Mouse (Mus musculus) heart, adult 2 months (tissue): ENCODE measurements around the gene Efna5. TPM values are rescaled to one million over a fixed set of nuclear protein-coding genes. Genes with fewer than 3 reads are reported as not detected.
A peak's percentile ranks its signal among the peaks of the same experiment; 100 is the strongest.

Experiments
- DNase-seq, 2 experiments: peaks; one replicate each; pipeline ENCODE4 v3.0.0; 2021
- H3K27ac ChIP-seq: fragments of 200-600 bp; 2 replicates; pipeline ENCODE4 v1.8.1; 2022
- H3K27me3 ChIP-seq: fragments of 200-500 bp; 2 replicates; pipeline ENCODE4 v1.6.1; 2012; ENCODE audit warnings: mild to moderate bottlenecking, low read length, inconsistent platforms, mixed read lengths; ENCODE audit not compliant: control insufficient read depth, insufficient read depth
- H3K36me3 ChIP-seq: fragments of 200-500 bp; 2 replicates; pipeline ENCODE4 v1.6.1; 2012; ENCODE audit warnings: low read length, inconsistent platforms; ENCODE audit not compliant: control insufficient read depth, insufficient read depth
- H3K4me1 ChIP-seq: fragments of 200-500 bp; 2 replicates; pipeline ENCODE4 v1.6.1; 2011; ENCODE audit warnings: low read length; ENCODE audit not compliant: control insufficient read depth, insufficient read depth
- H3K4me3 ChIP-seq: fragments of 200-600 bp; 2 replicates; pipeline ENCODE4 v1.8.1; 2022
- H3K79me2 ChIP-seq: fragments of 200-500 bp; replicated peaks from 2 replicates; pipeline ENCODE4 v1.6.1; 2012; ENCODE audit warnings: mild to moderate bottlenecking, inconsistent platforms, low read length, moderate library complexity, mixed read lengths; ENCODE audit not compliant: control insufficient read depth, insufficient read depth
- H3K9ac ChIP-seq: fragments of 200-500 bp; 2 replicates; pipeline ENCODE4 v1.6.1; 2012; ENCODE audit warnings: low read depth, mild to moderate bottlenecking, control low read depth, inconsistent platforms, low read length, mixed read lengths
- CTCF ChIP-seq: fragments of 200-600 bp; IDR thresholded peaks from 2 replicates; pipeline ENCODE4 v1.8.1; 2022; ENCODE audit warnings: antibody characterized with exemption, mild to moderate bottlenecking, moderate library complexity
- EP300 ChIP-seq: fragments of 200-500 bp; IDR thresholded peaks from 2 replicates; pipeline ENCODE4 v1.6.1; 2011; ENCODE audit warnings: low read depth, low read length, control low read depth; ENCODE audit not compliant: insufficient read depth
- POLR2A ChIP-seq: fragments of 200-500 bp; IDR thresholded peaks from 2 replicates; pipeline ENCODE4 v1.6.1; 2011; ENCODE audit warnings: mild to moderate bottlenecking, low read depth, low read length, control low read depth; ENCODE audit not compliant: insufficient read depth
- WGBS: fragments of 180-500 bp; shearing (Covaris S2); methylation state at CpG from one replicate; pipeline ENCODE4 v1.1.7; 2018; 5-methylcytosine and 5-hydroxymethylcytosine counted together
- intact Hi-C: fragments of 180-260 bp; cut with DNase I; formaldehyde crosslinking; loops from one replicate; pipeline ENCODE4 v1.15.1; 2025
- polyA plus RNA-seq: library from polyadenylated mRNA; depleted of rRNA; stranded (reverse); fragments of >200 nt; gene quantifications from 2 replicates; pipeline ENCODE4 v1.2.3, GENCODE M21; 2012
- total RNA-seq, 2 experiments: library from RNA; stranded (reverse); gene quantifications; 2 replicates each; pipeline ENCODE4 v1.2.3; 2021

Gene Efna5
- total and polyA plus RNA-seq, 3 experiments: 3.9 to 24.0 (median 17.5) TPM

DNA sequence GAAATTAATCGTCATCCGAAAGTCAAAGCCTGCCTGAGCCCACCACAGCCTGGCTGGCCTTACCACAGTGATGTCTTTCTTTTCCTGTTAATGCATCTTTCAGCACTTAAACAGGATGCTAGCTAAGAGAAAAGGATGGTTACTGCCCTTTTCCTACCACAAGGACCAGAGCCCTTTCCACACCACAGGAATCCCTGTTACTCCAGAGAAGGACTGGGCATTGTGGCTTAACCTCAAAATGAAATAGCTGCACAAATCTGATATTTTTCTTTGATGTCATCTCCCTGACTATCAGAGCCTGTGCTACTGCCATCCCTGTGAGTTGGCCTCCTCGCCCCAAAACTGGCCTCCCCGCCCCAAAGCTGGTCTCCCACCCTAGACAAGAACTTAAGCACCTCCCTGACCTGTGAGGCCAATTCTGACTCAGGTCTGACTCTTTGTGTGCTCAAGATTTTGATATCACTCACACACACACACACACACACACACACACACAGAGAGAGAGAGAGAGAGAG is 189.9 kb downstream of the Efna5 start:
- Histone ChIP-seq H3K79me2 (no peaks in the 10 kb centered on the region), H3K27ac (no peak overlapping the region), H3K4me3 (no peak overlapping the region), H3K36me3 (no peaks in the 10 kb centered on the region), H3K9ac (no peak overlapping the region), H3K27me3 (no peaks in the 10 kb centered on the region), H3K4me1 (no peaks in the 10 kb centered on the region; the same call in none of the 2 replicates)
- 94% methylated on average over 4 of the region's 4 CpGs for WGBS
- DNase-seq: no peak
- TF ChIP-seq EP300 (no peak), CTCF (no peak), POLR2A (no peak)
- intact Hi-C loops: no loop called here

DNA sequence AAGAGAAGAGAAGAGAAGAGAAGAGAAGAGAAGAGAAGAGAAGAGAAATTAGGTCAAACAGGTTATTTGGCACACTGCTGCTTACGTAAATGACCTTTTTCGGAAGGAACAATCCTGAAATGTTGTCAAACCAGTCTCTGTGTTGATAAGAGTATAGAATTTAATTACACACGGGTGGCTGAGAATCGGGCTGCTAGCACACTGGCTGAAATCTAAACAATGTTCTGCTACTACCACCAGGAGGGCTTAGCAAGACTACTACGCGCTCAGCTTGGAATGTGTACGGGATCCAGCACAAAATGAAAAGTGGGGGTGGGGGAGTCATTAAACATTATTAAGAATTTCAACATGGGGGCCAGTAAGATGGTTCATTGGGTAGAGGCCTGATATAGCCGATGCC is 190.9 kb downstream of the Efna5 start:
- TF ChIP-seq POLR2A: no peak
- TF ChIP-seq CTCF: no peak
- TF ChIP-seq EP300: no peak
- no peaks in the 10 kb centered on the region; the same call in none of the 2 replicates for H3K4me1 ChIP-seq
- H3K27ac ChIP-seq: no peak overlapping the region
- H3K4me3 ChIP-seq: no peak overlapping the region
- H3K9ac ChIP-seq: no peak overlapping the region
- H3K79me2 ChIP-seq: no peaks in the 10 kb centered on the region
- 81% methylated on average over 8 of the region's 8 CpGs for WGBS
- no peak for DNase-seq
- no peaks in the 10 kb centered on the region for H3K36me3 ChIP-seq
- intact Hi-C loops: no loop called here
- no peaks in the 10 kb centered on the region for H3K27me3 ChIP-seq

DNA sequence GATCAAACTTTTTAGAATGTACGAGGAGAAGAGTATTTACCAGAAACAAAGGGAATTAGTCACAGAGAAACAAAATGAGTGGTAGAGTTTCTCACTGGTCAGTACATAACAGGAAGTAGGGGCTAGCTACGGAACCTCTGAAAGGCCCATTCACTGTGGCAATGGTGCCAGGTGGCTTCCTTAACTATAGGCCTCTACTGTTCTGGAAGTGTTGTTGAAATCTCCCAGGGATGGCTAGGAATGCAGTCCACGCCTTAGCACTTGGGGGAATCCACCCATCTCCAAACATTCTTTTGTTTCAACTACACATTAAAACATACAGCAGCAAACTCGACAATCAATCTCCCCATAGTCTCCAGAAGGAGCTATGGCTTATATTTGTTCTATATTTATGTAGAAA is 191.5 kb downstream of the Efna5 start:
- TF ChIP-seq EP300 (no peak), CTCF (no peak), POLR2A (no peak)
- no peaks in the 10 kb centered on the region for H3K79me2 ChIP-seq
- H3K27ac ChIP-seq: no peak overlapping the region
- H3K27me3 ChIP-seq: no peaks in the 10 kb centered on the region
- no peak for DNase-seq
- H3K9ac ChIP-seq: no peak overlapping the region
- intact Hi-C loops: loop anchor here (5.0 kb wide), 1 partner anchor 68 kb away; no protein-coding TSS in a partner anchor
- H3K36me3 ChIP-seq: no peaks in the 10 kb centered on the region
- 69% methylated on average over 4 of the region's 4 CpGs for WGBS
- no peaks in the 10 kb centered on the region; the same call in none of the 2 replicates for H3K4me1 ChIP-seq
- H3K4me3 ChIP-seq: no peak overlapping the region

DNA sequence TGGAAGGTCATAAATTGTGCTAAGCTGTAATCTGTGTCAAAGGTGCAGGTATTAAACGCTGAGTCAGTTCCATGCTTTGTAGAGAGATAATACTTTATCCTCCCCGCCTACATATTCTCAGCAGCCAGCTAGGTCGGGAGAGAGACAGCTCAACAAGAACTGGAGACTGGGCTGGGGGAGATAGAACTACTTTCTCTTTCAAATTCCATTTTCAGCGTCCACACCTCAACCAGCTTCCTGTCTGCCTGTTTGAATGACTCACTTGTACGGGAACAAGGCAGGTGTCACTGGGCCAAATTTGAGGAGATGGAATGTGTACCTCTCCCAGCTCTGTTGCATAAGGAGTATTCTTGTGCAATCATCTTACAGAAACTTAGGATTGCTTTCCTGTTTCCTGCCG is 193.7 kb downstream of the Efna5 start:
- Histone ChIP-seq H3K9ac (peak overlapping the region; percentile 22), H3K36me3 (no peaks in the 10 kb centered on the region), H3K79me2 (no peaks in the 10 kb centered on the region), H3K27me3 (no peaks in the 10 kb centered on the region), H3K27ac (peak overlapping the region; percentile 71), H3K4me3 (peak overlapping the region; percentile 32), H3K4me1 (no peaks in the 10 kb centered on the region; the same call in none of the 2 replicates)
- peak; percentile 32 to 65 for DNase-seq
- 5% methylated on average over 6 of the region's 6 CpGs for WGBS
- intact Hi-C loops: loop anchor here (5.0 kb wide), 1 partner anchor 70 kb away; no protein-coding TSS in a partner anchor
- TF ChIP-seq EP300: 0 out of 2 replicates have a peak, but pooled peaks have one; percentile 45
- TF ChIP-seq POLR2A: no peak

DNA sequence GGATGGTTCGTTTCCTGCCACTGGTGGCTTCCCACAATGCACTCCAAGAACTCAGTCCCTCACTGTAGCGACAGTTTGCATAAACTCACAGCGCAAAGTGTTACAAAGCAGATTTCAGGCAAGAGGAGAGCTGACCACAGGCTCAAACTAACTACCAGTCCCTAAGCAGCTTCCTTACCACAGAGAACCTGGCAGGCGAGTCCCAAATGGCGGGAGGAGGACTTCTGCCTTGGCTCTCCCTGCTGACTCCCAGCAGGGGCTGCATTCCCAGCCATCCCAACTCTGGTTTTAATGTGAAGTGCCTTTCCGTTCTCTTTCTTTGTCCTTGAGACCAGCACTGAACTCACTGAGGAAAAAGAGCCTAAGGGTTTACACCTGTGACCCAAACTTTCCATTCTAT is 195.9 kb downstream of the Efna5 start:
- Histone ChIP-seq H3K79me2 (no peaks in the 10 kb centered on the region), H3K4me1 (no peaks in the 10 kb centered on the region; the same call in none of the 2 replicates), H3K36me3 (no peaks in the 10 kb centered on the region), H3K27ac (no peak overlapping the region), H3K9ac (no peak overlapping the region), H3K27me3 (no peaks in the 10 kb centered on the region), H3K4me3 (no peak overlapping the region)
- 81% methylated on average over 6 of the region's 6 CpGs for WGBS
- intact Hi-C loops: loop anchor here (5.0 kb wide), 1 partner anchor 72 kb away; no protein-coding TSS in a partner anchor
- TF ChIP-seq POLR2A (no peak), CTCF (no peak), EP300 (no peak)
- no peak for DNase-seq

DNA sequence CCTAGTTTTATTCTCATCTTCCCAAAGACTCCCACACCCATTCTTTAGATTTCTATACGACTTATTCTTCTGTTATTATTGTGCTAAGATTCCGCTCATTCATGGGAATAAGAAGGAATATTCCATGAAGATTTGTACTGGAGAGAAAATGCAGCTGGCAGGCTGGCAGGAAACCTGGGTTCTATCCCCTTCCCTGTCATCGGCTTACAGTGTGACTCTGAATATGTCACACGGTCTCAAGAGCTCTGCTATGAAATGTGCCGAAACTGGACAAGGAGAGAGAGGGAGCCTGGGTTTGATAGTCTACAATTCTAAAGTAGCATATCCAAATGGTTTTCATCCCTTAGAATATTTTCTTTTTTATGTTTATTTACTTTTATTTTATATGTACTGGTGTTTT is 198.0 kb downstream of the Efna5 start:
- no peaks in the 10 kb centered on the region for H3K27me3 ChIP-seq
- peak; percentile 44 to 46 for DNase-seq

More for the DNA sequence above, 198.0 kb downstream of the Efna5 start:
- Histone ChIP-seq H3K4me1 (no peaks in the 10 kb centered on the region; the same call in none of the 2 replicates), H3K79me2 (no peaks in the 10 kb centered on the region), H3K36me3 (no peaks in the 10 kb centered on the region), H3K4me3 (no peak overlapping the region), H3K27ac (peak overlapping the region; percentile 27; the same call in 1 of the 2 replicates), H3K9ac (no peak overlapping the region)
- TF ChIP-seq POLR2A: no peak
- no peak for TF ChIP-seq CTCF
- TF ChIP-seq EP300: peak; percentile 76; the same call in 1 of the 2 replicates
- intact Hi-C loops: no loop called here
- 23% methylated on average over 5 of the region's 5 CpGs for WGBS
